Mouse (Mus musculus) T-cell, adult 2 months (primary cell): Measurements from ENCODE around the gene Mblac2.
A peak's percentile ranks its signal among the peaks of the same experiment; 100 is the strongest.
"Not testable (repeated sequence)": the region's sequence is repeated elsewhere in the genome, so short reads cannot be mapped to it uniquely, and the experiment has no call there.

Source experiments
- DNase-seq: peaks from one replicate; pipeline ENCODE4 v3.0.0; 2022; ENCODE audit warnings: low spot score

The Mblac2 gene

DNA sequence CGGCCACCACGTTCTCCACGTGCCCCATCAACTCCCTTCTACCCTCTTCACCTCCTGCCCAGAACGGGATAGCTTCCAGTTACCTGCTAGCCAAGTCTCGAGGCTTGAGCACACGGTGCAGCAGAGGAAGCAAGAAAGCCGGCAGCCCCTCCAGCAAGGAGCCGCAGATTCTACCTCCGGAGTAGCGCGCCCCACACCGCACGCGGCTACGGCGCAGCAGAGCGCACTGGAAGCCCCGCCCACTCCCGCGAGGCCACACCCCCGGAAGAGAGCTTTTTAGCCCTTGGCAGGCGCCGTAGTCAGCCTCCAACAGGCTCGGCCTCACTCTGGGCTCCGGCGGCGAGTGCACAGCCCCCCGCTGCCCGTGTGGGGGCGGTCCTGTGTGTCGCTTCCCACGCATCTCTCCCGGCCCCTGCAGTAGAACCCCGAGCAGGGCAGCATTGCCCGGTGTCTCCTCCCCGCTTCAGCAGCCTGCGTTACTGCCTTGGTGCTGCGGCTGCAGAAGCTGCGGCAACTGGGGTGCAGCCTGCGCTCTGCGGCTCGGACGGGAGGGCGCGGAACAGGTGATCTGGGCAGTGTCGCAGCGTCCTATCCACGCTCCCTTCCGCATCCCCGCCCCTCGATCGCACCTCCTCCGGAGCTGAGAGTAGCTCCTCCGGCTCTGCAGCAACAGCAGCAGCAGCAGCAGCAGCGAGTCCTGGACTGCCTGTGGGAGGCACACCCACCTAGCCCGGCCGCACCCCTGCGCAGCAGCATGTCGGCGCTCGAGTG, at the start of gene Mblac2, which contains the start of gene Polr3g:
Gene Mblac2, plus strand, starts transcription at position 567 of the 771 bp plus-strand sequence.
Gene Polr3g, minus strand, starts transcription at position 239 of the 771 bp plus-strand sequence.
- peak; percentile 96 for DNase-seq

DNA sequence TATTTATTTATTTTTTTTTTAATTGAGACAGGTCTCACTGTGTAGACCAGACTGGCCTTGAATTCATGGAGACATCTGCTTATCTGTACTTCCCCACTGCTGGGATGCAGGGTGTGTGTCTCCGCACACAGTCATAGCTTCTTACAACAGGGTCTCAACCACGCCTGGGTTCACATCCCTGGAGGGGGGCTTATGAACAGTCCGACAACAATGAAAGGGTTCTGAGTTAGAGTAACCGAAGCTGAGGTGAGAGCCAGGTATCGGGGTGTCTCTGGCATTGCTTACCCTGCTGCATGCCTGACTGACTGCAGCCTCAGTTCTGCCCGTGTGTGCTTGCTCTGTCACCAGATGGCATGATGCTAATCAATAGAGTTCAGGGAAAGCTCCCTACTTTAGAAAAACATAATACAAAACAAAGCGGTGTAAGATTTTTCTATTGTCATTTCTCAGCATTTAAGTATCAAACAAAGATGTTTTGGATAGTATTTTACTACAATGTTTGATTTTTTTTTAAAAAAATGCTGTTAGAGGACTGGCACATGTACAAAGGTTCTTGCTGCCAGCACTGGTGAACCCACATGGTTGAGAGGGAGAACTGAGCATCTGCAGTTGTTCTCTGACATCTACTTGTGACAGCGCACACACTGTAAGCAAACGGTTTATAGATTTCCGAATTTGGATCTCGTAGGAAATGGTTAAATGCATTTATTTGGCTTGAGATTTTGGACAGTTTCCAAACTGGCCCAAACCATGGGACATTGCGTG, 47.4 kb upstream of the Mblac2 start:
- no peak for DNase-seq

DNA sequence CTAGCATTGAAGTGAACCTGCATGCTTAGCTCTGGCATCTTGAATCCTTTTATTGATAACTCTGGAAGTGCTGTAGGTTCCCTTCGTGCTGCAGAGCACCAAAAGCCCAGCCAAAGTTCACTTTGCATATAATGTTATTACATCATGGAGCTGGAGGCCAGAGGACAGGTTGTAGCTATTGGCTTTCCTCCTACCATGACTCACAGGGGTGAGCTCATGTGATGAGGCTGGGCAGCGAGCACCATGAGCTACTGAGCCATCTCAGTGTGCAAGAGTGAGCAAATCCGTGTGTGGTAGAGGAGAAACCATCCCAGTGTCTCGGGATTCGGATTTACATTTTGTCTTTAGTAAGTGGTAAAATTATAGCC, 46.8 kb upstream of the Mblac2 start:
- DNase-seq = no peak

DNA sequence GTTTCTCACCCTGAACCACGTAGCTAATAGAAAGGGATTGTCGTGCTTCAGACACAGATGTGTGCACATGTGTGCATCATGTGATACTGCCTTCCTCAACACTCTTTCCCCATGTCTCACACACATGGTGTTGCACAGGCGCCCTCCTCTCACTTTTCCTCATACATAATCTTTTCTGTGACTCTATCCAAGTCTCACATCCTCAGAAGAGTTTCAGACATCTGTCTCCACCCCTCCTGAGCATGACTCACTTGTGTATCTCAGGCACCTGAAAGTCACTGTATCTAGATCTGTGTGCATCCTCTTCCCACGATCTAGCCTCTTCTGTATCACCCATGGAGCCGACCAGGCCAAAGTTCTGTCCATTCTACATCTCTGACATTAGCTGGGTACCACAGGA, 43.4 kb upstream of the Mblac2 start:
- no peak for DNase-seq

DNA sequence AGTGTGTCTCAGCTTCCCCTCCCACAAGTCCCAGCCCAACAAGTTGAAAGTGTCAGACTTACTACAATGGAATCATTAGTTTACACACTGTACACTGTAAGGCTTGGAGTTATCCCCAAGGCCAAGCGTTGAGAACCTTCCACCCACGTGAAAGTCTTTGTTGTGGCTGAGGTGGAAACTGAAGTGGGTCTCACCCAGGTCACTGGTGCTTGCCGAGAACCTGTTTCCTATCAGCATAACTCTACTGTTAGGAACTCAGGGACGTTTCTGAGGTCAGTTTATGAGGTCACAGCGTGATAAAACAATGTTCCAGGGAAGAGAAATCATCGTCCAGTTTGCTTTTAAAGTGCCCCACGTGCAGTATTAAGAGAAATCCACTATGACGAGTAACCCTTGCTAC, 35.8 kb upstream of the Mblac2 start:
- no peak for DNase-seq

DNA sequence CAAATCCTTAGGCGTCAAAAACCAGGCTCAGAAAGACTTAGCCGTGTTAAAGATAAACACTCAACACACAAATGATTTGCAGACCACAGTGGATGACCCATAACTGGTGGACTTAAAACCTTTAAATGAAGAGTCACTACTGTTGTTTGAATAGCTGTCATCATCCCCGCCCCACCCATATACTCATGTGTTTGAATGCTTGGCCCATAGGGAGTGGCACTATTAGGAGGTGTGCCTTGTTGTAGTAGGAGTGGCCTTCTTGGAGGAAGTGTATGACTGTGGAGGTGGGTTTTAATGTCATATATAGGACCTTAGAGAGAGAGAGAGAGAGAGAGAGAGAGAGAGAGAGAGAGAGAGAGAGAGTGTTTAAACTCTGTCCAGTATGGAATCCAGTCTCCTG, 28.0 kb upstream of the Mblac2 start:
- DNase-seq = no peak

DNA sequence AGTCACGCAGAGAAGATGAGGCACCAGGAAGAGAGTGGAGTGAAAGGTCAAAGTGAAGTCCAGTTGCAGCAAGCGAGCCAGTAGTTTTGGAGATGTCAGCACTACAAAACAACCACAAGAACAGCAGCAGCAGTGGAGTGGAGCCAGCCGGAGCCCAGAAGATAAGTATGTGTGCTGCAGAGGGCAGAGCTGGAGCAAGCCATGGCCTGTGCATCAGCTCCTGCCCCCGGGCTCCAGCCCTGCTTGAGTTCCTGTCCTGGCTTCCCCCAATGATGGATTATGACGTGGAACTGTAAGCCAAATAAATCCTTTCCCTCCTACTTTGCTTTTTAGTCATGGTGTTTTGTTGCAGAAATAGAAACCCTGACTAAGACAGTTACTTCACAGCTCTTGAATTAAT, 26.9 kb upstream of the Mblac2 start:
- no peak for DNase-seq

DNA sequence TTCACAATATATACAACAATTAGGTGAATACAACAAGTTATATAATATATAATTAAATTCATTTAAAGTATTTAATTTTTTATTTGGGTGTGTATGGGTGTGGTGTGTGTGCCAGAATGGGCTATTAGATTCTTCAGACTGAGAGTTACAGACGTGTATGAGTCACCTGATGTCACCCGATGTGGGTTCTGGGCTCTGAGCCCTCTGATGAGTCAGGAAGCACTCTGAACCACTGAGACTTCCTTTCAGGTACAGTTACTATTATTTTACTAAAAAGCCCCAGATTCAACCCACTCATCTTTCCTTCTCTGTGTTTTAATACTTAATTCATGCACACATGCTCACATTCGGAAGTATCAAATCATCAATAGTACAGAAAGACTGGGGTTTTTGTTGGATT, 26.3 kb upstream of the Mblac2 start:
- no peak for DNase-seq

DNA sequence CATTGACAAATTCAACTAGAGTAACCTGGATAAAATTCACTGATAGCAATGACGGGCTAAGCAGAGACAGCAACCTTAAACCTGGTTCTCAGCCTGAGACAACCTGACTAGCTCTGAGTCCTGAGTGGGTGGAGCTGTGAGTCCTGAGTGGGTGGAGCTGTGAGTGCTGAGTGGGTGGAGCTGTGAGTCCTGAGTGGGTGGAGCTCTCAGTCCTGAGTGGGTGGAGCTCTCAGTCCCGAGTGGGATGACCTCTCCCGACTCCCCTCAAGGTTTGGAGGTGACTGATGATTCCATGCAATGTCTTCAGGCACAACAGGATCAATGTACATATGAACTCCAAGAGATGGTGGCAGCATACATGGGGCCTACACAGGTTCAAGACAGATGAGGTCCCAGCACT, 21.6 kb upstream of the Mblac2 start:
- DNase-seq = no peak

DNA sequence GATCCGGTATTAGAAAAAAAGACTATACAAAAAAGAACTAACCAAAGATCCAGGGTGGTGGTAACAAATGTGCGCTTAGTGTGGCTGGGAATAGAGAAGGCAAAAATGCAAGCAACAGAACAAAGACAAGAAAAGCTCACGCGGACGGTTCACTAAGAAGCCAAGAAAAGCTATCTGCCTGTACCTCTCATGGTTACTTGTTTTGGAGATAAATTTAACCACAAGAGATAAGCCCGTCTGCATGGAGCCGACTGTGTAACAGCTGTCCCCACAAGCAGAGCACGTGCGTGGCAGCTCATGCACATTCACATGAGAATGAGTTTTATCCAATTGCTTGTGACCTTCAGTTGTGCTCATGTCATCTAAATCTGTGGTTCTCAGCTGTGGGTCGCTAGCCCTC, 20.7 kb upstream of the Mblac2 start:
- DNase-seq = no peak

DNA sequence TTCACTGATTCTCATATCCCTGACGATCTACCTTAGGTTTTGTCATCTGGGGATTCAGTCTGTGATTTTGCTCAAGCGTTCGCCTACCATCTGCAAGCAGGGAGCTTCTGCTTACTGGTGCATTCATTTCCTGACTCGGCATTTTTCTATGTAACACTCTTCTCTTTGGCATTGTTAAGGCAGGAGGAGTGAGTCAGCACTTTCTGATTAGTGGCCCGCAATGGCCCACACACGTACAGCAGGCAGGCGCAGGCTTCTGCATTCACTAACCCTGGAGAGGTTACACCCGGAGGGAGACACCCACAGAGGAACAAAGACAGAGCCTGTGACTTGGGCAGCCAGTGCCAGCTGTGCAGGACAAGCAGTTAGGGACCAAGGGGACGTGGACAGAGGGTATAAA, 19.5 kb upstream of the Mblac2 start:
- DNase-seq = no peak

DNA sequence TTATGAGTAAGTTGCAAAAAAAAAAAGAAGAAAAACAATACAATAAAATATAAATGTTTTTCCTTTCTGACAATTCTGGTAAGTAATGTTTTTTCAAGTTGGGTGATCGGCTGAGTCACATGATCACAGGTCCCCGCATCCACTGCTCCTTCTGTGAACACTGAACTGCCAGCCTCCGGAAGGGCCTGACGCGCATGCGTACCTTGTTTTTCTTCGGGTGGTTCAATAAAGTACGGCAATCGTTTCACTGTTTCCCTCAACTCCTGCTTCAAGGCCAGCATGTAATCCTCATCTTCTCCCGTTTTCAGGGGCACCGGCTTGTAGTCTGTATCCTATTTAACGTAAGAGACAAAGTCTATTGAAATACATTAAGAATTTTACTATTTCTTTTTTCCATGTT, 16.7 kb upstream of the Mblac2 start:
- DNase-seq = no peak

DNA sequence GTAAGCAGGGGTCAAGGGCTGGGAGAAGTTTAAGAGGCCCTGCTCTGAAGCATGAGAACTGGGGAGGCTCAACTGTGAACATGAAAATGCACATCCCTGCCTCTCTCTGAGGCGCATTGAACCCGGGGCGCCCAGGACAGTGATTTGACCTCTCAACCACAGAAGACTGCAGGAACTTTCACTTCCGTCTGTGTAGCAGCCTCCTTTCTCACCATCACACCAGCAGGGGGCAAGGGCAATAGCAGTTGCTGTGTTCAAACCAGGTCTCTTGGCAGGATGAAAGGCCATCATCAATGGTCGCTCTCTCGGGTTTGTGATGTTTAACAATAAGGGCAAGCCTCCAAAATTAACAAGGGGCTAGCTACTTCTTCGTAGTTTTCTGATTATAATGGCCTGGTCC, 8.0 kb upstream of the Mblac2 start:
- no peak for DNase-seq

DNA sequence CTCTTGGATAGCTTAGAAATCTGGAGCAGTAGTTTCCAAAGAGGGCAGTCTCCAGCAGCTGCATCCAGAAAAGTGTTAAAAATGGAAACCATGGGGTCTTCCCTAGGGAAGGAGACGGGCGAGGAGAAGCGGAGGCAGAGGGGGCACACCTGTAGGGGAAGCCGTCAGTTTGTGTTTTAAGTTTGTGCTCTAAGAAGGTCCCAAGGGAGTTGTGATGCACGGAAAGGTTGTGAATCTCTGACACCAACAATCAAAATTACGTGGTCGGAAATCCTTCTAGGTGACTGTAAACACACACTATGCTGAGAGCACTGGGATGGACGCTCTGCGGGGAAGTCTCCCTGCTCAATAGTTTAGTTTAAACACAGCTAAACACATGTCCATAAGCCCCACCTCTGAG, 7.5 kb upstream of the Mblac2 start:
- no peak for DNase-seq

DNA sequence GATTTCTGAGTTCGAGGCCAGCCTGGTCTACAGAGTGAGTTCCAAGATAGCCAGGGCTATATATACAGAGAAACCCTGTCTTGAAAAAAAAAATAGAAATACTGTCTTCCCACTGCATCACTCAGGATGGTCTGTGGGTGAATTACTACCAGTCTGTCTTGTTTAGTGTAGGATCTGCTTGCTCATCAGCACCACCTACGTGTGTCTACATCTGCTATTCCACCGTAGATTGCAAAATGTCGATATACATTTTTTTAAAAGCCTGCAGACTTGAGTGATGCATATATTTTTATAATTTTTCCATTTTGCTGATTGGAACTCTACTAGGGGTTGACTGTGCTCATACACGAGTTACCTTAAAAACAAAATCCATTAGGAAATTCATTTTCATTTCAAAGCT, 4.8 kb upstream of the Mblac2 start:
- DNase-seq = no peak

DNA sequence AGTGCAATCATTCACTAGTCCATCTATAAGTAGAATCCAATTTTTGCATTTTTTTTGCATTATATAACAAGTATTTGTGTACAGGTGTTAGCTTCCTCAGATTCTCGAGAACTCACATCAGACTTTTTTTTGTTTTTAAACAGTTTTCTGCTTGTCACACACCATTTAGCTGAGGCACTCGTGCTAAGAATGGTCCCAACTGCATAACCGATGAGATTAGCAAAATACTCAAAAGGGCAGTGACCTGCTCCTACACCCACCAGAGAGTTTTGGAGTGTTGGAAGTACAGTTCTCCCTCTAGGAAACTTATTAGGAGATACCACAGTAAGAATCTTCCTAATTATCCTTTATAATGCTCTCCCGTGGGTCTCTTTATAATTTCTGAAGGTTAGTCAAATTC, 1.3 kb upstream of the Mblac2 start:
- no peak for DNase-seq

DNA sequence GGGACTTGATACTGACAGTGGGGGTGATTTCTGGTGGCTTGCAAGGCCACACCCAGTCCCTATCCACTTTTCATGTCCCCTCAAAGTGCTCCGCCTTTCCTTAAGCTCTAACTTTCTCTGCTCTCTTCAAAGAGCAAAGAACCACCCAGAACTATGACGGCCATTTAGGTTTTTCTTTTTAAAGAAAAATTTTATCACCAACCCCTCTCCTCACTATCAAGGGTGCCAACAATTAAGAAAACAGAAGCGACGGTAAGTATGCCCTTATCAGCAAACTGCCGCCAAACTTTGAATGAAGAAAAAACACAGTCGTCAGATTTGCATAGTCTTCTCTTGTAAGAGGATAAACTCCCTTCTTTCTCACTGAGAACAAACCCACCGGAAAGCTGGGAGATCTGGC, 875 bp upstream of the Mblac2 start:
- peak; percentile 5 for DNase-seq

DNA sequence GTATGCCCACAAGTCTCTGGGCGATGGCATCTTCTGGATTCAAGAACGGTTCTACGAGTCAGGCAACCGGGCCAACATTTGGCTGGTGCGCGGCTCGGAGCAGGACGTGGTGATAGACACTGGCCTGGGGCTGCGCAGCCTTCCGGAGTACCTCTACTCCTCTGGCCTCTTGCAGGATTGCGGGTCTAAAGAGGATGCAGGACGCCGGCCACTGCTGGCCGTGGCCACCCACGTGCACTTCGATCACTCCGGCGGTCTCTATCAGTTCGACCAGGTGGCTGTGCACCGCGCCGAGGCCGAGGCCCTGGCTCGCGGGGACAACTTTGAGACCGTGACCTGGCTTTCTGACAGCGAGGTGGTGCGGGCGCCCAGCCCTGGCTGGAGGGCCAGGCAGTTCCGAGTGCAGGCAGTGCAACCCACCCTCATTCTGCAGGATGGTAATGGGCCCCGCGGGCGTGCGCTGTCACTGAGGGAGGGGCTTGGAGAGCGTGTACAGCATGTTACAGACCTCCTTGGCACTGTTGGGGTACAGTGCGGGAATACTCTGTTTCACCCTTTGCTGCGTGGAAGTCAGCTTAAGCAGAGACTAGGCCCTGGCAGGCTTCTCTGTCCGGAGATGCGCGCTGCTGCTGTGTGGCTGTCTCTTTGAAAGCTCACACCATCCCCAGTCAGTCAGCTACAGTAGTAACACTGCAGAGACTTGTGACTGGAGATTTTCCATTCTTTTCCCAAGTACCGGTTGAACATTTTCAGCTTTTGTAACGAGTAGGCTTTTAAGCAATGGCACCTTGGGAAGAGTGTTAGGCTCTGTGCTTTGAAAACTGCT, 618 bp downstream of the Mblac2 start:
- no peak for DNase-seq

DNA sequence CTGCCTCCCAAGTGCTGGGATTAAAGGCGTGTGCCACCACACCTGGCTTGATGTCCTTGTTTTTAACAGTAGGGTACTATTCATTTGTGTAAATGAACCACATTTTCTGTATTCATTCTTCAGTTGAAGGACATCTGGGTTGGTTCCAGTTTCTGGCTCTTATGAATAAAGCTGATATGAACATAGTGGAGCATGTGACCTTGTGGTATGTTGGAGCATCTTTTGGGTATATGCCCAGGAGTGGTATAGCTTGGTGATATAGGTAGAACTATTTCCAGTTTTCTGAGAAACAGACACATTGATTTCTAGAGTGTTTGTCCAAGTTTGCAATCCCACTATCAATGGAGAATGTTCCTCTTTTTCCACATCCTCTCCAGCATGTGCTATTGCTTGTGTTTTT, 2.8 kb downstream of the Mblac2 start:
- DNase-seq = no peak

DNA sequence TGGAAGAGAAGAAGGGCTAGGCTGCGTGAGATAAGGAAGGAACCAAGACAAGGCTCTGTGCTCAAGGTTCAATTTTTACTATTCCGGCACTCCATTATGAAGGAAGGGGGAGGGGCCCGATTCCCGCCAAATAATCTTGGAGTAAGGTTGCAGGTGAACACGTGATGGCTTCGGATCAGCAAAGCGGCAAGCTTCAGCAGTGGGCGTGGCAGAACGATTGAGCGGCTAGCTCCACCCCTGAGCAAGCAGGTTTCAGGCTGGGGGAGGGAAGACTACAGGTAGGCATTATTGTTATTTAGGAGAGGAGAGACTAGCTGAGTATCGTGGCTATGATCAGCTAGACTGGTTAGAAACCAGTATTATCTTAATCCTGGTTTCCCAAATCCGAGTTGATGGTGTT, 17.0 kb downstream of the Mblac2 start:
- DNase-seq = not testable (repeated sequence)

DNA sequence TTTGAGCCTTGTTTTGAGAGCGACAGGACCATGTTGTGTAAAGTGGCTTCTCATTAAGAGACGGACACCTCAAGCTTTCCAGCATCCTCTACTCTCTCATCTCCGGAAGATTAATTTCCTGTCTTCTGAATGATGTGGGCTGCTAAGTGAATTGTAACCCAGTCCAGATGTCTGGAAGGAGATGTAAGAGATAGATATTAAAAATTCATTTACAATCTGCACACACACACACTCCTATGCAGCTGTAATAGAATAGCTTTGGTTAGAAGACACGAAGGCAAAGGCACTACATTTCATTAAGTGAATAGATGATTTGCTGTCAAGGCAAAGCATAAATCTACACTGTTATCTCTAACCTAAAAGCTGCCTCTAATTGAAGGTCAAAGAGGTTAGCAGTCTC, 18.0 kb downstream of the Mblac2 start:
- no peak for DNase-seq

DNA sequence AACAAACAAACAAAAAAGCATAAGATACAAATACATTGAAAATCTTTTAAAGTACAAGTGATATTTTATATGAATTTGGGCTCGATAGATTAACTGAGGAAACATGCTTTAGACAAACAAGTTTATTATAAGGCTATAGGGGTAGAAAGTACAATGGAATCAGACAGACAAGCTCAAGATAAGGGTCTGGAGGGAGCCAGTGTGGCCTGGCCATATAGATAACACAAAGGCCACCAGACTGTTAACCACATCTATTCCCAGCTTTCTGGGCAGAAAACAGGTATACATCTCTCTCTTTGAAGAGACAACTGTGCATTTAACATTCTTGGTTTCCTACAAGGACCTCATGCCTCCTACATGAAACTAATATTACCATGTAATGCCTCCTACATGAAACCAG, 19.2 kb downstream of the Mblac2 start:
- DNase-seq = no peak

DNA sequence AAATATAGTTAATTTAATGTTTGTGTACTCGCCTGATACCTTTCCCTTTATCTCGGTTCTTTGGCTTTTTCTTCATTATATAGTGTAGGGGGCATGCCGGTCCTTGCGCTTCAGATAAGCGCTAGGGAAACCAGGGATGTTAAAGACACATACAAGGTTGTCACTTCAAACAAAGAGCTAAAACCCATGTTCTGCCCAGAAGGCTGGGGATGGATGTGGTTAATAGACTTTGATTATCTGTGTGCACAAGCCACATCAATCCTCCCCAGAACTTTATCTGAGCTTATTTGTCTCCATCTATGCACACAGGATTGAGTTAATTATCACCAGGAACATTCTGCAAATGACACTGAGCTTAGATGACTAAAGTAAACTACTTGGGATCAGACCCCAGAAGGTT, 25.5 kb downstream of the Mblac2 start:
- no peak for DNase-seq
